Comparison of ENCODE assay signal across 7 mouse cellular contexts in genomic region chr19:5456241-5456921, GRCm38 (mm10). TPM values are rescaled to one million over a fixed set of nuclear protein-coding genes. Genes with fewer than 3 reads are reported as not detected.
DNase-seq lines count a peak whose midpoint lies in the region; ATAC-seq and TF ChIP-seq lines count a peak whose summit lies in the region.

No protein-coding gene starts in this region.

- peaks cover 9% of the 10 kb centered on the region for H3K27me3 ChIP-seq in embryonic facial prominence, embryonic 13.5 days
- no peaks in the 10 kb centered on the region for H3K27me3 ChIP-seq in myocyte (ENCODE audit: control insufficient read depth, insufficient read depth, insufficient read length)

- H3K4me2 ChIP-seq in embryonic facial prominence, embryonic 13.5 days = peak overlapping the region; percentile 99
- H3K4me2 ChIP-seq in myocyte (ENCODE audit: low read depth) = peak overlapping the region; percentile 93

- H3K27ac ChIP-seq in embryonic facial prominence, embryonic 13.5 days = peak overlapping the region; percentile 87

- DNase-seq in R1 (ENCODE audit: low read depth, low spot score) (peak; percentile 43), liver (peak; percentile 21)
- peak; percentile 61 for DNase-seq in heart, postnatal 4 days
- no peak for DNase-seq in cerebellum, postnatal 4 days (ENCODE audit: low spot score in 2 of 2)

- 0 out of 2 replicates have a peak, but pooled peaks have one; percentile 8 for ATAC-seq in embryonic facial prominence, embryonic 13.5 days (ENCODE audit: insufficient number of reproducible peaks, insufficient read depth, low FRiP score, low TSS enrichment, low read depth)
- ATAC-seq in inflammation-experienced regulatory T-cells, adult 6 months = no peak

- peak overlapping the region; percentile 76 for H3K9ac ChIP-seq in embryonic facial prominence, embryonic 13.5 days

- H3K4me3 ChIP-seq in embryonic facial prominence, embryonic 13.5 days = peak overlapping the region; percentile 74
- peak overlapping the region; percentile 48 for H3K4me3 ChIP-seq in myocyte

- no peaks in the 10 kb centered on the region for H3K9me3 ChIP-seq in embryonic facial prominence, embryonic 13.5 days

- WGBS in embryonic facial prominence, embryonic 13.5 days = 5% methylated on average over 26 of the region's 26 CpGs

- TF ChIP-seq POLR2A in myocyte (IDR thresholded peaks at IDR 0.05; ENCODE audit: insufficient read length, low read depth) = no peak

- peak overlapping the region; percentile 63 for H3ac ChIP-seq in myocyte (ENCODE audit: control insufficient read depth, insufficient read length)

- peaks cover 36% of the 10 kb centered on the region for H3K4me1 ChIP-seq in embryonic facial prominence, embryonic 13.5 days

- peaks cover 13% of the 10 kb centered on the region; the same call in 1 of the 2 replicates for H3K36me3 ChIP-seq in embryonic facial prominence, embryonic 13.5 days
- H3K36me3 ChIP-seq in myocyte (ENCODE audit: control insufficient read depth, insufficient read depth) = peaks cover 6% of the 10 kb centered on the region

- H3K79me2 ChIP-seq in myocyte (ENCODE audit: control insufficient read depth, insufficient read depth) = peaks cover 57% of the 10 kb centered on the region

TF ChIP-seq in myocyte, 11 proteins besides CTCF, POLR2A, EP300 and RAD21:
- TF ChIP-seq MYOD1 (IDR thresholded peaks at IDR 0.05; ENCODE audit: control insufficient read depth in 1 of 3, insufficient read length in 2 of 3, low read depth in 2 of 3) (no peak), POLR2AphosphoS2 (IDR thresholded peaks at IDR 0.05; ENCODE audit: insufficient read length, low read depth) (peak; percentile 10), SRF (IDR thresholded peaks at IDR 0.05; ENCODE audit: control insufficient read depth, insufficient read length, low read depth) (no peak), TCF3 (IDR thresholded peaks at IDR 0.05; ENCODE audit: insufficient read length, low read depth) (no peak), REST (IDR thresholded peaks at IDR 0.05; ENCODE audit: insufficient read depth, insufficient read length) (no peak), CEBPB (IDR thresholded peaks at IDR 0.05; ENCODE audit: insufficient read depth, poor library complexity, severe bottlenecking) (no peak)

RNA-seq across cellular contexts. Expression of gene Ccdc85b, which starts 1.3 kb away (rescaled TPM):
- 6.8 TPM in 2 replicates for polyA plus RNA-seq in embryonic facial prominence, embryonic 13.5 days (2015; fragmentation: Nextera tagmentation; extraction: Ambion mirVana)
- 10 to 100 TPM; 13.5 to 13.9 TPM for total RNA-seq in heart, postnatal 4 days (2021)
- polyA plus RNA-seq in myocyte (2012; fragmentation: generic; extraction: Trizol) = 10.7 TPM
- polyA plus RNA-seq in inflammation-experienced regulatory T-cells, adult 6 months (2017; shearing (Covaris generic)) = under 1 TPM; 0.47 to 0.74 (median 0.65) TPM

RNA-seq across cellular contexts. Expression of gene Fibp, which starts 4.0 kb away (rescaled TPM):
- 138 and 144 TPM in 2 replicates for polyA plus RNA-seq in embryonic facial prominence, embryonic 13.5 days (2015; fragmentation: Nextera tagmentation; extraction: Ambion mirVana)
- total RNA-seq in heart, postnatal 4 days (2021) = 100 to 1,000 TPM; 106 to 118 TPM
- polyA plus RNA-seq in myocyte (2012; fragmentation: generic; extraction: Trizol) = 122 TPM
- 100 to 1,000 TPM in 2 of 3 experiments, 10 to 100 TPM in 1; 64.2 to 112 (median 105) TPM for polyA plus RNA-seq in inflammation-experienced regulatory T-cells, adult 6 months (2017; shearing (Covaris generic))

RNA-seq across cellular contexts. Expression of gene Fosl1, which starts 9.0 kb away (rescaled TPM):
- not detected in 2 replicates for polyA plus RNA-seq in embryonic facial prominence, embryonic 13.5 days (2015; fragmentation: Nextera tagmentation; extraction: Ambion mirVana)
- not detected for total RNA-seq in heart, postnatal 4 days (2021)
- 15.4 TPM for polyA plus RNA-seq in myocyte (2012; fragmentation: generic; extraction: Trizol)
- polyA plus RNA-seq in inflammation-experienced regulatory T-cells, adult 6 months (2017; shearing (Covaris generic)) = not detected

RNA-seq across cellular contexts. Expression of gene Ctsw, which starts 11.9 kb away (rescaled TPM):
- 1.6 and 2.4 TPM in 2 replicates for polyA plus RNA-seq in embryonic facial prominence, embryonic 13.5 days (2015; fragmentation: Nextera tagmentation; extraction: Ambion mirVana)
- total RNA-seq in heart, postnatal 4 days (2021) = under 1 TPM; 0.24 to 0.50 TPM
- 7.2 TPM for polyA plus RNA-seq in myocyte (2012; fragmentation: generic; extraction: Trizol)
- polyA plus RNA-seq in inflammation-experienced regulatory T-cells, adult 6 months (2017; shearing (Covaris generic)) = 100 to 1,000 TPM; 168 to 249 (median 216) TPM

RNA-seq across cellular contexts. Expression of gene Efemp2, which starts 17.4 kb away (rescaled TPM):
- 200 and 207 TPM in 2 replicates for polyA plus RNA-seq in embryonic facial prominence, embryonic 13.5 days (2015; fragmentation: Nextera tagmentation; extraction: Ambion mirVana)
- 10 to 100 TPM; 36.7 to 37.8 TPM for total RNA-seq in heart, postnatal 4 days (2021)
- polyA plus RNA-seq in myocyte (2012; fragmentation: generic; extraction: Trizol) = 81.3 TPM
- 1 to 10 TPM; 2.9 to 4.3 (median 3.8) TPM for polyA plus RNA-seq in inflammation-experienced regulatory T-cells, adult 6 months (2017; shearing (Covaris generic))

Comparison
In these comparisons a context has a peak if more than half of its experiments do, and no peak if none do; other contexts are left out.
1. DNase-seq: peak in R1 (single experiment), heart, postnatal 4 days (single experiment) and liver (single experiment); none in cerebellum, postnatal 4 days (0 of 2).
2. RNA of gene Fosl1, which starts 9.0 kb away (polyA plus RNA-seq): 15.4 TPM in myocyte (single experiment); not detected in embryonic facial prominence, embryonic 13.5 days and not detected in inflammation-experienced regulatory T-cells, adult 6 months; every median in the first group is over 10 times any median in the second.